Mouse (Mus musculus) CH12.LX (cell line): Measurements from ENCODE around the gene Tent5c. TPM values are rescaled to one million over a fixed set of nuclear protein-coding genes. Genes with fewer than 3 reads are reported as not detected.

Experiments
- DNase-seq: peaks from one replicate; pipeline ENCODE4 v3.0.0-alpha.2; 2013; ENCODE audit errors: extremely low read depth
- H3K27ac ChIP-seq: 2 replicates; pipeline ENCODE4 v1.5.1; 2012; ENCODE audit warnings: low read depth, mild to moderate bottlenecking, control low read depth, moderate library complexity; ENCODE audit not compliant: insufficient read depth
- H3K27me3 ChIP-seq: replicated peaks from 2 replicates; pipeline ENCODE3; 2012; ENCODE audit warnings: inconsistent platforms
- H3K36me3 ChIP-seq, 2 experiments: replicated peaks in 1 of 2; 2 replicates each; pipeline versions ENCODE3 to v1.6.1; 2012; ENCODE audit warnings: inconsistent platforms in 1 of 2, low read length in 1 of 2, mild to moderate bottlenecking in 1 of 2, mixed read lengths in 1 of 2, moderate library complexity in 1 of 2; ENCODE audit not compliant: control insufficient read depth in 1 of 2, insufficient read depth in 1 of 2
- H3K4me1 ChIP-seq, 2 experiments: 2 replicates each; pipeline ENCODE4 v1.6.1; 2012; ENCODE audit warnings: inconsistent platforms in 1 of 2, moderate library complexity in 1 of 2; ENCODE audit not compliant: insufficient read depth in 2 of 2, control insufficient read depth in 1 of 2
- H3K4me2 ChIP-seq: 2 replicates; pipeline ENCODE4 v1.6.1; 2012; ENCODE audit warnings: low read depth, mild to moderate bottlenecking, control low read depth; ENCODE audit not compliant: poor library complexity, insufficient read depth, severe bottlenecking
- H3K4me3 ChIP-seq, 3 experiments: fragments of 150-350 bp in 1 of 3; sonication (generic) in 1 of 3; replicated peaks in 1 of 3; 2 replicates each; pipeline versions ENCODE3 to v1.5.1; 2011 to 2012; ENCODE audit warnings: low read depth in 2 of 3, low read length in 2 of 3, mild to moderate bottlenecking in 2 of 3, moderate library complexity in 2 of 3, control low read depth in 1 of 3, improper control_type of control experiment in 1 of 3, inconsistent platforms in 1 of 3, mixed read lengths in 1 of 3; ENCODE audit not compliant: poor library complexity in 1 of 3
- H3K79me2 ChIP-seq: replicated peaks from 2 replicates; pipeline ENCODE4 v1.6.1; 2012; ENCODE audit warnings: mild to moderate bottlenecking, moderate library complexity; ENCODE audit not compliant: control insufficient read depth, poor library complexity, insufficient read depth, severe bottlenecking; ENCODE audit errors: extremely low read depth
- H3K9ac ChIP-seq: 2 replicates; pipeline ENCODE4 v1.6.1; 2012; ENCODE audit warnings: low read depth, mild to moderate bottlenecking, control low read depth, moderate library complexity; ENCODE audit not compliant: insufficient read depth
- H3K9me3 ChIP-seq: replicated peaks from 2 replicates; pipeline ENCODE3; 2012; ENCODE audit warnings: low read length, inconsistent platforms, mixed read lengths
- CHD1 ChIP-seq: IDR thresholded peaks from 2 replicates; pipeline ENCODE4 v1.6.1; 2012; ENCODE audit warnings: low read depth, low read length, improper control_type of control experiment, inconsistent platforms
- CTCF ChIP-seq, 2 experiments: IDR thresholded peaks in 1 of 2; conservative IDR thresholded peaks in 1 of 2; 2 replicates each; pipeline ENCODE4 v1.5.1; 2011 to 2012; ENCODE audit warnings: low read depth in 2 of 2, low read length in 2 of 2, improper control_type of control experiment in 1 of 2, inconsistent platforms in 1 of 2, mild to moderate bottlenecking in 1 of 2, moderate library complexity in 1 of 2
- E2F4 ChIP-seq: IDR thresholded peaks from 2 replicates; pipeline ENCODE4 v1.6.1; 2011; ENCODE audit warnings: low read depth, low read length, improper control_type of control experiment; ENCODE audit not compliant: insufficient replicate concordance
- ELF1 ChIP-seq: IDR thresholded peaks from 2 replicates; pipeline ENCODE4 v1.6.1; 2014; ENCODE audit warnings: low read depth, mild to moderate bottlenecking, inconsistent platforms, low read length, improper control_type of control experiment
- EP300 ChIP-seq: IDR thresholded peaks from 2 replicates; pipeline ENCODE4 v1.6.1; 2011; ENCODE audit warnings: low read length, improper control_type of control experiment
- ETS1 ChIP-seq: conservative IDR thresholded peaks from 2 replicates; pipeline ENCODE4 v1.6.1; 2012; ENCODE audit warnings: low read depth, mild to moderate bottlenecking, inconsistent platforms, low read length, improper control_type of control experiment, moderate library complexity
- GABPA ChIP-seq: IDR thresholded peaks from 2 replicates; pipeline ENCODE4 v1.6.1; 2012; ENCODE audit warnings: low read depth, low read length, improper control_type of control experiment, inconsistent platforms; ENCODE audit not compliant: insufficient replicate concordance
- HCFC1 ChIP-seq: IDR thresholded peaks from 2 replicates; pipeline ENCODE4 v1.6.1; 2012; ENCODE audit warnings: low read depth, mild to moderate bottlenecking, inconsistent platforms, low read length, improper control_type of control experiment
- JUND ChIP-seq: conservative IDR thresholded peaks from 2 replicates; pipeline ENCODE4 v1.6.1; 2011; ENCODE audit warnings: low read depth, low read length, improper control_type of control experiment
- KAT2A ChIP-seq: IDR thresholded peaks from 2 replicates; pipeline ENCODE4 v1.6.1; 2012; ENCODE audit warnings: low read length, improper control_type of control experiment, inconsistent platforms; ENCODE audit not compliant: insufficient replicate concordance
- MAX ChIP-seq: IDR thresholded peaks from 2 replicates; pipeline ENCODE4 v1.6.1; 2011; ENCODE audit warnings: low read length, improper control_type of control experiment
- MAZ ChIP-seq: IDR thresholded peaks from 2 replicates; pipeline ENCODE4 v1.6.1; 2012; ENCODE audit warnings: low read depth, mild to moderate bottlenecking, inconsistent platforms, low read length, improper control_type of control experiment, moderate library complexity
- MEF2A ChIP-seq: IDR thresholded peaks from 2 replicates; pipeline ENCODE4 v1.6.1; 2014; ENCODE audit warnings: low read depth, mild to moderate bottlenecking, inconsistent platforms, low read length, improper control_type of control experiment, borderline replicate concordance
- MYC ChIP-seq: IDR thresholded peaks from 2 replicates; pipeline ENCODE4 v1.6.1; 2011; ENCODE audit warnings: low read depth, mild to moderate bottlenecking, improper control_type of control experiment, low read length
- NRF1 ChIP-seq: IDR thresholded peaks from 2 replicates; pipeline ENCODE4 v1.6.1; 2014; ENCODE audit warnings: low read depth, mild to moderate bottlenecking, inconsistent platforms, low read length, improper control_type of control experiment, moderate library complexity
- PAX5 ChIP-seq: IDR thresholded peaks from 2 replicates; pipeline ENCODE4 v1.6.1; 2012; ENCODE audit warnings: low read length, inconsistent platforms, mixed read lengths
- POLR2AphosphoS2 ChIP-seq: IDR thresholded peaks from 2 replicates; pipeline ENCODE4 v1.6.1; 2011; ENCODE audit warnings: low read depth, low read length, improper control_type of control experiment
- RCOR1 ChIP-seq: conservative IDR thresholded peaks from 2 replicates; pipeline ENCODE4 v1.6.1; 2012; ENCODE audit warnings: low read depth, mild to moderate bottlenecking, inconsistent platforms, low read length, improper control_type of control experiment
- SIN3A ChIP-seq: IDR thresholded peaks from 2 replicates; pipeline ENCODE4 v1.6.1; 2012; ENCODE audit warnings: low read length, improper control_type of control experiment, inconsistent platforms
- SMC3 ChIP-seq: IDR thresholded peaks from 2 replicates; pipeline ENCODE4 v1.6.1; 2011; ENCODE audit warnings: low read depth, low read length, improper control_type of control experiment
- USF1 ChIP-seq: IDR thresholded peaks from 2 replicates; pipeline ENCODE4 v1.6.1; 2014; ENCODE audit warnings: low read depth, mild to moderate bottlenecking, inconsistent platforms, low read length, improper control_type of control experiment
- ZC3H11A ChIP-seq: IDR thresholded peaks from 2 replicates; pipeline ENCODE4 v1.6.1; 2012; ENCODE audit warnings: low read depth, mild to moderate bottlenecking, inconsistent platforms, low read length, improper control_type of control experiment
- ZKSCAN1 ChIP-seq: IDR thresholded peaks from 2 replicates; pipeline ENCODE4 v1.6.1; 2012; ENCODE audit warnings: low read depth, inconsistent platforms, low read length, improper control_type of control experiment, borderline replicate concordance
- ZMIZ1 ChIP-seq: IDR thresholded peaks from 2 replicates; pipeline ENCODE4 v1.6.1; 2012; ENCODE audit warnings: low read depth, mild to moderate bottlenecking, inconsistent platforms, low read length, improper control_type of control experiment
- ZNF384 ChIP-seq: IDR thresholded peaks from 2 replicates; pipeline ENCODE4 v1.6.1; 2012; ENCODE audit warnings: low read depth, low read length, improper control_type of control experiment, inconsistent platforms
- dilution Hi-C: fragments of 300-500 bp; cut with MboI; formaldehyde crosslinking; loops from 2 replicates; pipeline ENCODE4 v1.14.3; 2020; ENCODE audit warnings: low sequenced_read_pairs; ENCODE audit not compliant: extremely low pct_unique_long_range_greater_than_20kb, extremely low pct_ligation_motif_present
- in situ Hi-C: fragments of 300-500 bp; cut with MboI; formaldehyde crosslinking; loops from 3 replicates; pipeline ENCODE4 v1.14.3; 2019; ENCODE audit warnings: low sequenced_read_pairs, low pct_ligation_motif_present, low pct_unique_long_range_greater_than_20kb, mixed read lengths
- polyA plus RNA-seq: library from polyadenylated mRNA; unstranded; fragments of >175 nt; gene quantifications from 2 replicates; pipeline ENCODE4 v1.2.1, GENCODE M21; 2012; ENCODE audit warnings: low read depth; ENCODE audit not compliant: insufficient read length
- total RNA-seq, 2 experiments: library from RNA; depleted of rRNA; stranded (reverse); fragments of 300-350 nt in 1 of 2; fragments of >200 nt in 1 of 2; gene quantifications; 2 replicates each; pipeline ENCODE4 v1.2.3; 2012 to 2014

Tent5c gene
- total and polyA plus RNA-seq, 3 experiments, result 10.6 to 18.7 (median 12.3) TPM

- Histone ChIP-seq H3K36me3 (no peaks in the 10 kb centered on the region), H3K4me3 (no peak overlapping the region), H3K9me3 (peaks cover 3% of the 10 kb centered on the region), H3K9ac (no peak overlapping the region), H3K79me2 (no peaks in the 10 kb centered on the region), H3K4me1 (peaks cover 6 to 26% of the 10 kb centered on the region in 2 experiments), H3K27me3 (no peaks in the 10 kb centered on the region), H3K27ac (no peak overlapping the region), H3K4me2 (no peak overlapping the region)
- TF ChIP-seq MYC, result no peak
- no peak for TF ChIP-seq ZC3H11A
- TF ChIP-seq JUND, result no peak
- no peak for TF ChIP-seq POLR2AphosphoS2
- TF ChIP-seq GABPA, result no peak
- TF ChIP-seq CHD1, result no peak
- no peak for TF ChIP-seq EP300
- TF ChIP-seq PAX5, result no peak
- no peak for TF ChIP-seq ZKSCAN1
- no peak for TF ChIP-seq NRF1
- no peak for TF ChIP-seq RCOR1
- no peak for TF ChIP-seq ELF1
- TF ChIP-seq SIN3A, result no peak
- no peak for TF ChIP-seq E2F4
- no peak for TF ChIP-seq USF1
- TF ChIP-seq ZMIZ1, result no peak
- no peak for TF ChIP-seq MAX
- no peak for TF ChIP-seq KAT2A
- no peak for TF ChIP-seq SMC3
- DNase-seq, result no peak
- in situ Hi-C loops, result loop anchor here (5.0 kb wide), 1 partner anchor 35 kb away; no protein-coding TSS in a partner anchor
- dilution Hi-C loops, result no loop called here
Measured at GRCm38 (mm10) chr3:100501899-100502298, 12.8 kb upstream of the Tent5c start.

- no peak for DNase-seq
- Histone ChIP-seq H3K27ac (no peak overlapping the region), H3K79me2 (no peaks in the 10 kb centered on the region), H3K9me3 (peaks cover 3% of the 10 kb centered on the region), H3K4me2 (no peak overlapping the region), H3K4me1 (peaks cover 0 to 15% of the 10 kb centered on the region in 2 experiments; a peak in 2 of 4 replicates), H3K27me3 (peaks cover 2% of the 10 kb centered on the region), H3K4me3 (no peak overlapping the region), H3K36me3 (peaks cover 0 to 2% of the 10 kb centered on the region in 2 experiments)
- in situ Hi-C loops, result no loop called here
- dilution Hi-C loops, result no loop called here
- no peak for TF ChIP-seq CTCF (conservative IDR thresholded peaks at IDR 0.05 in 1 of 2, IDR thresholded peaks at IDR 0.05 in 1 of 2; ENCODE audit: low read depth in 2 of 2, low read length in 2 of 2)
- TF ChIP-seq ELF1, result no peak
- no peak for TF ChIP-seq USF1
- no peak for TF ChIP-seq MEF2A
- TF ChIP-seq HCFC1, result no peak
- TF ChIP-seq MAZ, result no peak
- TF ChIP-seq JUND, result no peak
- TF ChIP-seq ETS1, result no peak
- no peak for TF ChIP-seq ZKSCAN1
- TF ChIP-seq RCOR1, result no peak
- no peak for TF ChIP-seq E2F4
- TF ChIP-seq ZC3H11A, result no peak
- TF ChIP-seq SIN3A, result no peak
- TF ChIP-seq SMC3, result no peak
- no peak for TF ChIP-seq ZNF384
- TF ChIP-seq, all 38 proteins: peak for 0
- no peak overlapping the region for H3K9ac ChIP-seq
Measured at GRCm38 (mm10) chr3:100496081-100496480, 7.0 kb upstream of the Tent5c start.
